Mouse (Mus musculus) liver, adult 2 months (tissue): Measurements from ENCODE around the gene Ets1.

Experiments
- CTCF ChIP-seq: fragments of 200-500 bp; IDR thresholded peaks from 2 replicates; pipeline ENCODE4 v1.5.1; 2011; ENCODE audit warnings: low read depth, low read length, control low read depth
- POLR2A ChIP-seq: fragments of 200-500 bp; IDR thresholded peaks from 2 replicates; pipeline ENCODE4 v1.6.1; 2011; ENCODE audit warnings: low read length, control low read depth; ENCODE audit not compliant: insufficient read depth; ENCODE audit errors: extremely low read depth

- no peak for TF ChIP-seq POLR2A
- TF ChIP-seq CTCF, result no peak
Measured at GRCm38 (mm10) chr9:32730001-32730655, 94.1 kb downstream of the Ets1 start.
